Mouse (Mus musculus): ENCODE data around the gene Slc25a22. TPM values are rescaled to one million over a fixed set of nuclear protein-coding genes. Genes with fewer than 3 reads are reported as not detected.

Slc25a22 gene
- polyA plus RNA-seq, 1 experiment = 328 TPM

DNA sequence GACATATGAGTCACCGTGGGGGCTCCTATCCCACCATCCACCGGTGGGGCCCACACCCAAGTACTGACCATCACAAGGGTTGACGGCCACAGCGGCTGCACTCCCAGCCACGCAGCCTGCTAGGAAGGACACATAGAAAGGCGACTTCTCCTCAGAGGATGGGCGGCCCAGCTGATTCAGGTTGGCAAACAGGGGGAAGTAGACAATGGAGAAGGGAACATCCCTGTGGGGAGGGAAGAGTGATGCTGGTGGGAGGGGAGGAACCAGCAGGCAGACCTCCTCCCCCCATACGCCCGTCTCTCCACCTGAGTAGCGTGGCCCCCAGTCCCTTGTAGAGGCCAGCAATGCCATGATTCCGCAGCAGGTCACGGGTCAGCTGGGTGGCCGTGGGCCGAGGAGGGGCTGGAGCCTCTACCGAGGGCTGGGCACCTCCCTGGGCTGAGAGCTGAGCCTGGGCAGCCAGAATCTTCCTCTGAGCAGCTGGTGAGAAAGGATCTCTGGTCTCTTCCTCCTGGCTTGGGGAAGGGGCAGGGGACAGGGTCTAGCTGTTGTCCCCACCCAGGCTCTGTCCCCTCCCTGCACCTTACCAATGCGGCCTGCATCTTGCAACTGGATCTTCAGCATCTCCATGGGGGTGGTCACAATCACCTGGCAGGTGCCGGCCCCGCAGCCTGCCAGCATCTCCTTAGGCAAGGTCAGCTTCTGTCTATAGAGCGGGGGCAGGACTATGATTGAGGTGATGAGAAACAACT is 6.1 kb downstream of the Slc25a22 start:
- H3K4me1 ChIP-seq (ENCODE audit: control insufficient read depth, insufficient read depth, low read length) = peaks cover 37% of the 10 kb centered on the region
- H3K27ac ChIP-seq (ENCODE audit: insufficient read depth, low read length) = peak overlapping the region; percentile 85
- H3K4me3 ChIP-seq (replicated peaks; ENCODE audit: insufficient read depth, low read depth, low read length) = peak overlapping the region; percentile 84
- DNase-seq = peak in 1 of 2 experiments; percentile 46
- WGBS = 43% methylated on average over 19 of the region's 19 CpGs
- no peaks in the 10 kb centered on the region for H3K27me3 ChIP-seq (ENCODE audit: control insufficient read depth, insufficient read depth, low read length)
- no peak for TF ChIP-seq CTCF (IDR thresholded peaks at IDR 0.05; ENCODE audit: borderline replicate concordance, insufficient read depth, low read depth, low read length)
- no peak for TF ChIP-seq POLR2A (IDR thresholded peaks at IDR 0.05; ENCODE audit: borderline replicate concordance, insufficient read depth, low read length)

DNA sequence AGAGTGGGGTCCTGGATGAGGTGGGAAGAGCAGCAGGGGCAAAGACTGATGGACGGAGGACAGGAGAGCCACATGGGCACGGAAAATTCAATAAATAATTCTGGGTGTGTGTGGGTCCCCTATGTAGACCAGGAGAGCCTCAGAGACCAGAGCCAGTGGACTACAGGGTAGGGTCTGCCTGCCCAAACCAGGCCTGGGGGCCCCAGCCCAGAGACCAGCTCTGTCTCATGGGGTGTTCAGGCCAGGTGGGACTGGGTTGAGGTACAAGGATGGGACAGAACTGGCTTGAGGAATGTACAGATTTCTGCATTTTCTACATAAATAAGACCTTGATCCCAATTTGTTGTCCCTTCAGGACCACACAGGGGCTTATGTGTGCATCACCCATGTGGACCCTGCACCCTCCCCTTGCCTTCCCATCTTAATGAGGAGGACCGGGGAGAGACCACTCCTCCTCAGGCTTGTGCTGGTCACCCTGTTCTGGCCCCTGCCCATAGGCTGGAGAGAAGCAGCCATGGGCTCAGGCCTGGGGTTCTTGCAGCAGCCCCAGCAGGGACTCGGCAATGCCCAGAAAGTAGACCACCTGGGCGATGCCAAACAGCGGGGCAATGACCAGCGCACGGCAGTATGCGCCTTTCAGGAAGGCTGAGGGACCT is 7.0 kb downstream of the Slc25a22 start:
- TF ChIP-seq POLR2A (IDR thresholded peaks at IDR 0.05; ENCODE audit: borderline replicate concordance, insufficient read depth, low read length) = peak; percentile 4; the same call in 1 of the 2 replicates
- TF ChIP-seq CTCF (IDR thresholded peaks at IDR 0.05; ENCODE audit: borderline replicate concordance, insufficient read depth, low read depth, low read length) = no peak
- Histone ChIP-seq H3K27ac (ENCODE audit: insufficient read depth, low read length) (peak overlapping the region; percentile 85), H3K4me3 (replicated peaks; ENCODE audit: insufficient read depth, low read depth, low read length) (no peak overlapping the region), H3K4me1 (ENCODE audit: control insufficient read depth, insufficient read depth, low read length) (peaks cover 33% of the 10 kb centered on the region), H3K27me3 (ENCODE audit: control insufficient read depth, insufficient read depth, low read length) (no peaks in the 10 kb centered on the region)
- WGBS = 83% methylated on average over 9 of the region's 9 CpGs
- peak; percentile 38 to 40 for DNase-seq

DNA sequence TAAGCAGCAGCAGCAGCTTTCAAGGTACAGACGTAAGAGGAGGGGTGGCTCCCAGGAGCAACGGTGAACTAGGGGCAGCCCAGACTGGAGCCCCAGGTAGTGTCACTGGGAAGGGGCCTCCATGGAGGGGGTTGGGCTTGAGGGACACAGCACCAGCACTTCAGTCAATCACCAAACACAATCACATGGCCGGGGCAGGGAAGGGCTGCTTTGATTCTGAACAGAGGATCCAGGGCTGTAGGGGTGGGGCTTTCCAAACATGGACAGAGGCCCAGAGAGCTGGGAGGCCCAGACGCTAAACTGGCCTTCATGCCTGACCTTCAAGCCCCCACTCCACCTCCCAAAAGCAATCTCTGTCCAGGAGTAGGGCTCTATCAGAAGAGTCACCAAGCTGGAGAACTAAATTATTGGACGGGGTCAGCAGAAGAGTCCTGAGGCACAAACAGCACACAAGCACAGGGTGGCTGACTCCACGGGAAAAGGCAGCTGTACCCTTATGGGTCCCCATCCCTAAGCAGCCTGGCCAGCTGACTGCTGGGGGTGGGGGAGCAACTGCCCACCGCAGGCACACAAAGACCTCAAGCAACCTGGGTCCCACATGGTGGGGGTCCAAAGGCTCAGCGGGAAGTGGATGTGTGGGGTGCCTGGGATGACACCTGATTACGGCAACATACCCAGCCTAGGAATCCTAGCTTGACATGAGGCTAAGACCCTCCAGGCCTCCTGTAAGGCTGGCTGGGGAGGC is 7.7 kb downstream of the Slc25a22 start:
- Histone ChIP-seq H3K4me1 (ENCODE audit: control insufficient read depth, insufficient read depth, low read length) (peaks cover 31% of the 10 kb centered on the region), H3K27ac (ENCODE audit: insufficient read depth, low read length) (no peak overlapping the region), H3K4me3 (replicated peaks; ENCODE audit: insufficient read depth, low read depth, low read length) (no peak overlapping the region), H3K27me3 (ENCODE audit: control insufficient read depth, insufficient read depth, low read length) (no peaks in the 10 kb centered on the region)
- DNase-seq = peak; percentile 44 to 46
- WGBS = 53% methylated on average over 9 of the region's 9 CpGs
- TF ChIP-seq CTCF (IDR thresholded peaks at IDR 0.05; ENCODE audit: borderline replicate concordance, insufficient read depth, low read depth, low read length) (no peak), POLR2A (IDR thresholded peaks at IDR 0.05; ENCODE audit: borderline replicate concordance, insufficient read depth, low read length) (peak; percentile 1; the same call in 1 of the 2 replicates)

DNA sequence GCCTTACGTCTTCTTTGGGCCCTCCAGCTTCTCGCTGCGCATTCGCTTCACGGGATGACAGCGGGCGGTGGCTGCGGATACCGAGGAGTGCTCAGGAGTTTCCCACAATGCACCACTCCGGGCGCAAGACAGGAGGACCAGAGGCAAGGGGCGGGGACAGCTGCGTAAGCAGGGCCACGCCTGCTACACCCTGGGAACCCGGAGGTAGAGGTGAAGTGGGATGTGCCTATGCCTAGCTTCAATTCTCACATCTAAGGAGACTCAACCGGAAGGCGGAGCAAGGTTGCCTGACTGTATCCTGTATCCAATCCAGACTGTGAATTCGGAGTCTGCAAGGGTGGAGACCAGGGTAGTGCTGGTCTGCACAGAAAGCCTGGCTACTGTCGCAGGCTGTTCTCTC is 8.4 kb downstream of the Slc25a22 start, which contains the start of gene Cend1:
TSS of gene Cend1 (minus strand) at position 182 of the 400 bp plus-strand sequence.
- WGBS = 2% methylated on average over 19 of the region's 19 CpGs
- TF ChIP-seq POLR2A (IDR thresholded peaks at IDR 0.05; ENCODE audit: borderline replicate concordance, insufficient read depth, low read length) (peak; percentile 87), CTCF (IDR thresholded peaks at IDR 0.05; ENCODE audit: borderline replicate concordance, insufficient read depth, low read depth, low read length) (no peak)
- Histone ChIP-seq H3K4me1 (ENCODE audit: control insufficient read depth, insufficient read depth, low read length) (peaks cover 31% of the 10 kb centered on the region), H3K27ac (ENCODE audit: insufficient read depth, low read length) (peak within 1 kb of the TSS; percentile 95), H3K27me3 (ENCODE audit: control insufficient read depth, insufficient read depth, low read length) (no peaks in the 10 kb centered on the region), H3K4me3 (replicated peaks; ENCODE audit: insufficient read depth, low read depth, low read length) (peak within 1 kb of the TSS; percentile 78)
- peak; percentile 93 to 96 for DNase-seq

DNA sequence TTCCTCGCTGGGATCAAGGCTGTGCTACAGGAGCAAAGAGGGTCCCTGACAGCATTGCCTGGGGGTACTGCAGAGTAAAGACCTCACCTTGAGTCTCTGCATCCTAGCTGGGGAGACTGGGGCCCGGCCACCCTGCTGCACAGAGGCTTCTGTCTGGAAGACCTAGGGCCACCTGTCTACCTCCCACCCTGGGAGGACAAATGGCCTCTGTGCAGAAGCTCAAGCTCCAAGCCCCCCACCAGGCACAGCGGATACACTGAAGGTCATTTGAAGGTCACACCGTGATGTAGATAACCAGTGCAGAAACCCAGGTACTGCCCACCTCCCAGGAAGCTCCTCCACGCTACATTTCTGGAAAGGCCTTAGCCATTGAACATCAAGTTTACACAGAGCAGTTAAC is 9.0 kb downstream of the Slc25a22 start:
- TF ChIP-seq CTCF (IDR thresholded peaks at IDR 0.05; ENCODE audit: borderline replicate concordance, insufficient read depth, low read depth, low read length) (no peak), POLR2A (IDR thresholded peaks at IDR 0.05; ENCODE audit: borderline replicate concordance, insufficient read depth, low read length) (no peak)
- Histone ChIP-seq H3K4me3 (replicated peaks; ENCODE audit: insufficient read depth, low read depth, low read length) (peak overlapping the region; percentile 78), H3K4me1 (ENCODE audit: control insufficient read depth, insufficient read depth, low read length) (peaks cover 31% of the 10 kb centered on the region), H3K27me3 (ENCODE audit: control insufficient read depth, insufficient read depth, low read length) (no peaks in the 10 kb centered on the region), H3K27ac (ENCODE audit: insufficient read depth, low read length) (peak overlapping the region; percentile 95)
- DNase-seq = peak in 1 of 2 experiments; percentile 50
- 10% methylated on average over 5 of the region's 5 CpGs for WGBS

DNA sequence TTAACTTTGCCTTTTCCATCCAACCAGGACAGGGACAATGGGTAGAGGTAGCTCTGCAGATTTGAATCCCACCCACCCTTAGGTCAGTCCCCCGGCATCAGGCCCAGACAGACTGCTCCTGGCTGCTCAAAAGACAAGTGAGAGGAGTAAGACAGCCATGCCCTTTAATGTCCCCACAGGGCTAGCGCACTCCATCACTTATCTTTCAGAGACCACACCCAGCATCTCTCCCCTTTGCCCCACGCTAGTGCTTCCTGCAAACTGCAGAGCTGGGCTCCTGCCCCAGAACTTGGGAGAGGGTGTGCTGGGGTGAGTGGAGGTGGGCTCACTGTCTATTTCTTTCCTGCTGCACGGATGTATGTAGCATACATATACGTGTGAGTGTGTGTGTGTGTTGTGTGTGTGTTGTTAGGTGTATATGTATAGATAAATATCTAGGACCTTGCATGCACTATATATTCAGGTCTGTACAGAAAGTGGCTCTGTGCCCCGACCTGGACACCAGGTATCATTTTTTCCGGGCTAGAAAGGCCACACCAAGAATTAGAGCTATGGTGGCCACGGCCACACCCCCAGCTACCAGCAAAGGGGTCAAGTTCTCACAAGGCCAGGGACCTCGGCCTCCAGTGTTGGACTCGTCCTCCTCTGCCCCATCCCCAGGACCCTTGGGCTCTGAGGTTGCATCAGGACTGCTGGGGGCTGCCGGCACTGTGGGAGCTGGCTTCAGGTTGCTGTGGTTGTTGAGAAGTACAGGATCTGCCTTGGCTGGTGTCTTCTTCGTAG is 10.6 kb downstream of the Slc25a22 start:
- peak in 1 of 2 experiments; percentile 11 for DNase-seq
- Histone ChIP-seq H3K27me3 (ENCODE audit: control insufficient read depth, insufficient read depth, low read length) (no peaks in the 10 kb centered on the region), H3K4me3 (replicated peaks; ENCODE audit: insufficient read depth, low read depth, low read length) (no peak overlapping the region), H3K27ac (ENCODE audit: insufficient read depth, low read length) (no peak overlapping the region), H3K4me1 (ENCODE audit: control insufficient read depth, insufficient read depth, low read length) (peaks cover 29% of the 10 kb centered on the region)
- WGBS = 82% methylated on average over 12 of the region's 12 CpGs
- TF ChIP-seq CTCF (IDR thresholded peaks at IDR 0.05; ENCODE audit: borderline replicate concordance, insufficient read depth, low read depth, low read length) (no peak), POLR2A (IDR thresholded peaks at IDR 0.05; ENCODE audit: borderline replicate concordance, insufficient read depth, low read length) (no peak)

DNA sequence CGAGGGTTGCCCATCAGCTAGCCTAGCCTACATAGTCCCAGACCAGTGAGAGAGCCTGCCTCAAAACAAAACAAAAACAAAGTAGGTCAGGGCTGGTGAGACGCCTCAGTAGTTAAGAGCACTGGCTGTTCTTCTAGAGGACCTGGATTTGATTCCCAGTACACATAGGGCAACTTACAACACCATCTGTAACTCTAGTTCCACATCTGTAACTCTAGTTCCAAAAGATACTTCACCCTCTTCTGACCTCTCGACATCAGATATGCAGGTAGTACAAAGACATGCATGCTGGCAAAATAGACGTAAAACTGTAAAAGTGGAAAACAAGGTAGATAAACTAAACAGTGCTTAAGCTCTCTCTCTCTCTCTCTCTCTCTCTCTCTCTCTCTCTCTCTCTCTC is 13.9 kb downstream of the Slc25a22 start:
- 76% methylated on average over 4 of the region's 4 CpGs for WGBS
- no peak overlapping the region for H3K4me3 ChIP-seq (replicated peaks; ENCODE audit: insufficient read depth, low read depth, low read length)

More for the DNA sequence above, 13.9 kb downstream of the Slc25a22 start:
- Histone ChIP-seq H3K27me3 (ENCODE audit: control insufficient read depth, insufficient read depth, low read length) (no peaks in the 10 kb centered on the region), H3K27ac (ENCODE audit: insufficient read depth, low read length) (no peak overlapping the region), H3K4me1 (ENCODE audit: control insufficient read depth, insufficient read depth, low read length) (peaks cover 8% of the 10 kb centered on the region; the same call in 1 of the 2 replicates)
- no peak for TF ChIP-seq POLR2A (IDR thresholded peaks at IDR 0.05; ENCODE audit: borderline replicate concordance, insufficient read depth, low read length)
- no peak for TF ChIP-seq CTCF (IDR thresholded peaks at IDR 0.05; ENCODE audit: borderline replicate concordance, insufficient read depth, low read depth, low read length)
- no peak for DNase-seq

All from cerebellum, adult 2 months (tissue).